Mouse (Mus musculus) limb, embryonic 14.5 days (tissue): Measurements from ENCODE around the gene Rabggta. TPM values are rescaled to one million over a fixed set of nuclear protein-coding genes. Genes with fewer than 3 reads are reported as not detected.
"Not testable (repeated sequence)": the region's sequence is repeated elsewhere in the genome, so short reads cannot be mapped to it uniquely, and the experiment has no call there.

ENCODE experiments used
- ATAC-seq: fragments of 200-750 bp; cut with Nextera tagmentation; 2 replicates; pipeline ENCODE4 v1.8.0; 2017; ENCODE audit warnings: low read depth, moderate number of reproducible peaks, moderate TSS enrichment; ENCODE audit not compliant: low FRiP score
- DNase-seq: peaks from one replicate; pipeline ENCODE4 v3.0.0-alpha.2; 2015; ENCODE audit warnings: low spot score
- H3K27ac ChIP-seq: fragments of 300-500 bp; sonication (generic); replicated peaks from 2 replicates; pipeline ENCODE4 v1.5.1; 2014; ENCODE audit warnings: low read depth, mild to moderate bottlenecking, low read length, moderate library complexity, mixed read lengths
- H3K27me3 ChIP-seq: fragments of 300-500 bp; sonication (generic); 2 replicates; pipeline ENCODE4 v1.6.1; 2014; ENCODE audit warnings: low read length, mixed read lengths; ENCODE audit not compliant: control insufficient read depth, insufficient read depth
- H3K36me3 ChIP-seq: fragments of 300-500 bp; sonication (generic); 2 replicates; pipeline ENCODE4 v1.6.1; 2014; ENCODE audit warnings: mild to moderate bottlenecking, low read length, moderate library complexity, mixed read lengths; ENCODE audit not compliant: control insufficient read depth, insufficient read depth
- H3K4me1 ChIP-seq: fragments of 300-500 bp; sonication (generic); 2 replicates; pipeline ENCODE4 v1.6.1; 2014; ENCODE audit warnings: antibody characterized with exemption, low read length, mixed read lengths; ENCODE audit not compliant: control insufficient read depth, insufficient read depth
- H3K4me2 ChIP-seq: fragments of 300-500 bp; sonication (generic); replicated peaks from 2 replicates; pipeline ENCODE4 v1.6.1; 2014; ENCODE audit warnings: low read depth, mild to moderate bottlenecking, low read length, moderate library complexity; ENCODE audit not compliant: severe bottlenecking
- H3K4me3 ChIP-seq: fragments of 300-500 bp; sonication (generic); replicated peaks from 2 replicates; pipeline ENCODE4 v1.5.1; 2014; ENCODE audit warnings: low read length
- H3K9ac ChIP-seq: fragments of 300-500 bp; sonication (generic); 2 replicates; pipeline ENCODE4 v1.6.1; 2014; ENCODE audit warnings: mild to moderate bottlenecking, low read depth, low read length, moderate library complexity; ENCODE audit not compliant: severe bottlenecking
- H3K9me3 ChIP-seq: fragments of 300-500 bp; sonication (generic); 2 replicates; pipeline ENCODE4 v1.6.1; 2016; ENCODE audit warnings: low read length; ENCODE audit not compliant: control insufficient read depth
- POLR2A ChIP-seq: fragments of 200-500 bp; IDR thresholded peaks from 2 replicates; pipeline ENCODE4 v1.8.0; 2012; ENCODE audit warnings: inconsistent platforms, mild to moderate bottlenecking, moderate library complexity, borderline replicate concordance; ENCODE audit not compliant: insufficient read depth, insufficient read length; ENCODE audit errors: extremely low read depth
- WGBS: fragments of 180-500 bp; shearing (Covaris S2); extraction: QIAGEN DNeasy Blood & Tissue Kit; methylation state at CpG from one replicate; pipeline ENCODE4 v1.1.7; 2014; 5-methylcytosine and 5-hydroxymethylcytosine counted together
- polyA plus RNA-seq, 2 experiments: library from polyadenylated mRNA; depleted of rRNA in 1 of 2; stranded (reverse) in 1 of 2; unstranded in 1 of 2; fragments of >200 nt; fragmentation: Nextera tagmentation in 1 of 2; extraction: Ambion mirVana in 1 of 2; gene quantifications; 2 replicates each; pipeline versions ENCODE4 v1.2.1 to v1.2.3; 2012 to 2014

Gene Rabggta
- polyA plus RNA-seq, 2 experiments: 20.4 to 41.7 TPM

GRCm38 (mm10) chr14:55763166-55763565 is 41.1 kb upstream of the Rabggta start:
- H3K27ac ChIP-seq: no peak overlapping the region
- H3K27me3 ChIP-seq: peaks cover 17% of the 10 kb centered on the region
- peaks cover 13% of the 10 kb centered on the region for H3K4me1 ChIP-seq
- no peak for TF ChIP-seq POLR2A
- DNase-seq (no peak), ATAC-seq (no peak)
- 66% methylated on average over 7 of the region's 7 CpGs for WGBS
- H3K36me3 ChIP-seq: no peaks in the 10 kb centered on the region
- peak overlapping the region; percentile 55; the same call in 1 of the 2 replicates for H3K4me3 ChIP-seq
- no peaks in the 10 kb centered on the region for H3K9me3 ChIP-seq
- H3K4me2 ChIP-seq: peak overlapping the region; percentile 98; the same call in 1 of the 2 replicates
- H3K9ac ChIP-seq: no peak overlapping the region

- peaks cover 13% of the 10 kb centered on the region for H3K4me1 ChIP-seq
- no peaks in the 10 kb centered on the region for H3K36me3 ChIP-seq
- H3K9ac ChIP-seq: peak overlapping the region; percentile 77
- DNase-seq (peak; percentile 62), ATAC-seq (peak; percentile 82)
- H3K27ac ChIP-seq: peak overlapping the region; percentile 53
- H3K4me3 ChIP-seq: peak overlapping the region; percentile 55
- under 1% methylated on average over 56 of the region's 77 CpGs for WGBS
- peak overlapping the region; percentile 98 for H3K4me2 ChIP-seq
- TF ChIP-seq POLR2A: no peak
- peaks cover 11% of the 10 kb centered on the region for H3K27me3 ChIP-seq
- no peaks in the 10 kb centered on the region for H3K9me3 ChIP-seq
These were observed 40.1 kb upstream of the Rabggta start for GRCm38 (mm10) chr14:55762001-55762821.

- 74% methylated on average over 5 of the region's 6 CpGs for WGBS
- Histone ChIP-seq H3K4me3 (peak within 1 kb of the TSS; percentile 55), H3K9ac (peak within 1 kb of the TSS; percentile 77), H3K27me3 (0 out of 2 replicates have a peak, but pooled peaks cover 8% of the 10 kb centered on the region), H3K4me2 (peak within 1 kb of the TSS; percentile 98), H3K27ac (peak within 1 kb of the TSS; percentile 53), H3K4me1 (peaks cover 13% of the 10 kb centered on the region), H3K36me3 (0 out of 2 replicates have a peak, but pooled peaks cover 1% of the 10 kb centered on the region), H3K9me3 (no peaks in the 10 kb centered on the region)
- no peak for ATAC-seq
- no peak for DNase-seq
- no peak for TF ChIP-seq POLR2A
These were observed 39.1 kb upstream of the Rabggta start, which contains the start of gene Ltb4r2 for GRCm38 (mm10) chr14:55761163-55761562. TSS of gene Ltb4r2 (plus strand) at chr14:55761428.

GRCm38 (mm10) chr14:55760156-55760555 is 38.1 kb upstream of the Rabggta start:
- not testable (repeated sequence) for H3K27me3 ChIP-seq, H3K9me3 ChIP-seq, H3K27ac ChIP-seq, H3K9ac ChIP-seq
- Histone ChIP-seq H3K36me3 (peaks cover 11% of the 10 kb centered on the region; the same call in 1 of the 2 replicates), H3K4me2 (peak overlapping the region; percentile 38), H3K4me3 (peak overlapping the region; percentile 14), H3K4me1 (peaks cover 13% of the 10 kb centered on the region)
- DNase-seq (peak; percentile 74), ATAC-seq (0 out of 2 replicates have a peak, but pooled peaks have one; percentile 12)
- WGBS: 4% methylated on average over 6 of the region's 6 CpGs

- Histone ChIP-seq H3K4me1 (peaks cover 13% of the 10 kb centered on the region), H3K27ac (no peak within 1 kb of the TSS), H3K4me3 (no peak within 1 kb of the TSS), H3K36me3 (peaks cover 29% of the 10 kb centered on the region), H3K9me3 (no peaks in the 10 kb centered on the region), H3K9ac (no peak within 1 kb of the TSS), H3K27me3 (0 out of 2 replicates have a peak, but pooled peaks cover 8% of the 10 kb centered on the region), H3K4me2 (peak within 1 kb of the TSS; percentile 9; the same call in 1 of the 2 replicates)
- 23% methylated on average over 8 of the region's 8 CpGs for WGBS
- ATAC-seq (no peak; the same call in 1 of the 2 replicates), DNase-seq (peak; percentile 74)
- TF ChIP-seq POLR2A: no peak
These were observed 36.3 kb upstream of the Rabggta start, which contains the start of gene Cideb for GRCm38 (mm10) chr14:55758363-55758784. TSS of gene Cideb (minus strand) at chr14:55758458.
